Mouse (Mus musculus): Measurements from ENCODE around the gene Casp12.
"Not testable (repeated sequence)": the region's sequence is repeated elsewhere in the genome, so short reads cannot be mapped to it uniquely, and the experiment has no call there.

Casp12 gene

GRCm38 (mm10) chr9:5345291-5345898 lies at the start of gene Casp12:
TSS of gene Casp12 (plus strand) at chr9:5345430.
- DNase-seq (ENCODE audit: low spot score in 2 of 2), result peak; percentile 70 to 77

GRCm38 (mm10) chr9:5296354-5297237 lies 48.6 kb upstream of the Casp12 start:
- no peak for DNase-seq (ENCODE audit: low spot score in 2 of 2)

DNA sequence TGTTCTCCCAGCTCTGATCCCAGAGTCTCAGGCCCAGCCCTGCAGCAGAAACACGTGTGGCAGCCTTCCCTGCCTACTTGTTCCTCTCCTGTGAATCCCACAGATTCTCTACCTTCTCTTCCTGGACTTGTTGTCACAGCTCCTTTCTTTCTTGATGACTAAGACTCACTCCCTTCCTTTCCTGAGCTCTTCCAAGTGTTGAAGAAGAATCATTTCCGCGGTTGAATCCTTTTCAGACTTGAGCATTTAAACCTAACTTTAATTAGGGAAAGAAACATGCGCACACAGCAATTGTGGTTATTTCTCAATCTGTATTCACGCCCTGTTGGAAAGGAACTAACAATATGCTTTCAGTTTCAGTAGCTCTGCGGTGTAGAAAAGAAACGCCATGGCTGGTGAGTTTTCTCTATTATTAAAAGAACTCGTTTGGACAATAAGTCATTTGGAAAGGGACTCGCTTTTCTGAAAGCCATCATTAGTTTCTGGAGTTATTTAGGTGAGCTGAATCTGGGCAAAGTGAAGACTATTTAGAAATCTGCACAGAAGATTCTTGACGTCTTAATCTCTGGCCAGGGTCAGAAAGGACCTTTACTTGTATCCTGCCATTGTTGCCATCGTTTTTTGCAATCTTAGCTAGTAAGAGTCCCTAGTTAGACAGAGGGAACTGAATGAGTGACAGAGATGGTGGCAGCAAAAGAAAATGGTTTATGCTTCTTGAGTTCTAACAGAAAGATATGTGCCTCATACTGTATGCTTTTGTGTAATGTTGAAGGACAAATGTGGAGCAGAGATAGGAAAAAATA lies 46.7 kb upstream of the Casp12 start, which contains the start of gene Casp1:
TSS of gene Casp1 (plus strand) at position 189 of the 803 bp plus-strand sequence.
- DNase-seq (ENCODE audit: low spot score in 2 of 2), result peak; percentile 27 to 29

DNA sequence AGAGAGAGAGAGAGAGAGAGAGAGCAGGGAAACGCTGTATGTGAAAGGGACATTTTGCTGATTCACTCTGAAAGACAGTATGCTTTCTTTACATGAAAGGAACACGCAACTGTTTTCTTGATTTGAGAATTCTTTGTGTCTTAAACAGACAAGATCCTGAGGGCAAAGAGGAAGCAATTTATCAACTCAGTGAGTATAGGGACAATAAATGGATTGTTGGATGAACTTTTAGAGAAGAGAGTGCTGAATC lies 46.2 kb upstream of the Casp12 start:
- DNase-seq (ENCODE audit: low spot score in 2 of 2), result no peak

DNA sequence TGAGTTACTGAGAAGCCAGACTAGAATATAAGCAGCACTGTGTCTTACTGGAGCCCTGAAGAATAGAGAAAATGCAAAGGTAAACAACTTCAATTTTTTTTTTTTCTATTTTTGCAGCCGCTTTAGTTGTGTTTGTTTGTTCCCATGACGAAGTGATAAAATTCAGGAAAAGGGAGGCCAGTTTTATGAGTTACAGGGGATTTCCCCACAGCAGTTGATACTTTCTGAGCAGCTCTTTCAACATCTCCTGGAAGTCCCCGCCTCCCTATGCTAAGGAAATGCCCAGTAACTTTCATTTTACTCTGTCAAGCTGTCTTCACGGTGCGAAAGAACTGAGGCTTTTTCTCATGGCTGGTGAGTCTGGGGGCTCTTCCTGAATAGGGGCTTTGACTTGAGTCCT lies 36.7 kb upstream of the Casp12 start, which contains the start of gene Casp4:
TSS of gene Casp4 (plus strand) at position 268 of the 400 bp plus-strand sequence.
- peak; percentile 65 to 66 for DNase-seq (ENCODE audit: low spot score in 2 of 2)

- no peak for DNase-seq (ENCODE audit: low spot score in 2 of 2)
These were observed 35.1 kb upstream of the Casp12 start for GRCm38 (mm10) chr9:5310112-5310511.

GRCm38 (mm10) chr9:5311435-5311834 lies 33.8 kb upstream of the Casp12 start:
- DNase-seq (ENCODE audit: low spot score in 2 of 2), result peak; percentile 25 to 36

GRCm38 (mm10) chr9:5328204-5328603 lies 17.0 kb upstream of the Casp12 start:
- DNase-seq (ENCODE audit: low spot score in 2 of 2), result no peak

GRCm38 (mm10) chr9:5332441-5332840 lies 12.8 kb upstream of the Casp12 start:
- no peak for DNase-seq (ENCODE audit: low spot score in 2 of 2)

DNA sequence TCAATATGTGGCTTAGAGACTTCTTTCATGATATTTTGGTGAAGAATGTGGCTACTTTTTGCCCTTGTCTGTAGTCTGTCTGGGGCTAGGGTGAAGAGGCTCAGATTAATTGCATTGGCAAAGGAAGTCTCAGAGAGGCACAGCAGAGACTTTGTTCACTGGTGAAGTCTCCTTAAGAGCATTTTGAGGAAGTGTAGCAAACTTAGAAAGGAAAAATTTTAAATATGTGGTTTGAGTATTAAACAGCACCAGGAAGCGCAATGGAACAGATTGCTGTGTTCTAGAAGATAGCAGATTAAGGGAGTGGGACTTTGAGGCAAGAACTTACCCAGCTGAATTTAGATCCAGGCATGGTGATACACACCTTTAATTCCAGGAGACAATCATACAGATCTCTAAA lies 11.8 kb upstream of the Casp12 start:
- no peak for DNase-seq (ENCODE audit: low spot score in 2 of 2)

DNA sequence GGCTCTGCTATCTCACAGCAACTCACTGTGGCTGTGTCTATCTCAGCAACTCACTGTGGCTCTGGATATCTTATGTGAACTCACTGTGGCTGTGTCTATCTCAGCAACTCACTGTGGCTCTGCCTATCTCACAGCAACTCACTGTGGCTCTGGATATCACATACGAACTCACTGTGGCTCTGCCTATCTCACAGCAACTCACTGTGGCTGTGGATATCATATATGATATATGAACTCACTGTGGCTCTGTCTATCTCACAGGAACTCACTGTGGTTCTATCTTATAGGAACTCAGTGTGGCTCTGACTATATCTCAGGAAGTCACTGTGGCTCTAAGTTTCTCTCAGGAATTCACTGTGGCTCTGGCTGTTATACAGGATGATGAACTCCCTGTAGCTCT lies 2.1 kb upstream of the Casp12 start:
- DNase-seq (ENCODE audit: low spot score in 2 of 2), result no peak

DNA sequence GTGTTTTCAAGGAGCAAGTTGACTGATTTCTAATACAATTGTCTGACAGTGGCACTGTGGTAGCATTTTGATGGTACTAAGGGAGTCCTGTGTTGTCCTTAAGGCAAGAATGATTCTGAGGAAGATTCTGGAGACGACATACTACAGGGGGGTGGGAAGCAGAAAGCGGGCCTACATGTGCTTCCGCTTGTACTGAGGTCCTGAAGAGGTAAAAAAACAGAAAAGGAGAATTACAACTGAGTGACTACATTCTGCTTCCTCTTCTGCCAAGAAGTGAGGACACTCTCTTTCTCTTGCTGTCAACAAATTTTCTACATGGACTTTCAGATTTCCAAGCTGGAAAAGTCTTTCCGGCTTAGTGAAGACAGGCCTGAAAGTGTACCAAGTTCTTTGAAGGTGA lies 1.1 kb upstream of the Casp12 start:
- DNase-seq (ENCODE audit: low spot score in 2 of 2), result peak; percentile 9 to 21

DNA sequence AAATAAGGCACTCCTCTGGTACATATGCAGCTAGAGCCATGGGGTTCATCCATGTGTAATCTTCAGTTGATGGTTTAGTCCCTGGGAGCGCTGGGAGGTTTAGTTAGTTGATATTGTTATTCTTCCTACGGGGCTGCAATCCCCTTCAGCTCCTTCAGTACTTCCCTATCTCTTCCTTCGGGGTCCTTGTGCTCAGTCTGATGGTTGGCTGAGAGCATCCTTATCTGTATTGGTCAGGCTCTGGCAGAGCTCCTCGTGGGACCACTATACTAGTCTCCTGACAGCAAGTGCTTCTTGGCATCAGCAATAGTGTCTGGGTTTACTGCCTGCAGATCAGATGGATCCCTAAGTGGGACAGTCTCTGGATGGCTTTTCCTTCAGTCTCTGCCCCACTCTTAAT lies 2.2 kb downstream of the Casp12 start:
- DNase-seq (ENCODE audit: low spot score in 2 of 2), result no peak

- no peak for DNase-seq (ENCODE audit: low spot score in 2 of 2)
These were observed 8.4 kb downstream of the Casp12 start for GRCm38 (mm10) chr9:5353673-5354072.

DNA sequence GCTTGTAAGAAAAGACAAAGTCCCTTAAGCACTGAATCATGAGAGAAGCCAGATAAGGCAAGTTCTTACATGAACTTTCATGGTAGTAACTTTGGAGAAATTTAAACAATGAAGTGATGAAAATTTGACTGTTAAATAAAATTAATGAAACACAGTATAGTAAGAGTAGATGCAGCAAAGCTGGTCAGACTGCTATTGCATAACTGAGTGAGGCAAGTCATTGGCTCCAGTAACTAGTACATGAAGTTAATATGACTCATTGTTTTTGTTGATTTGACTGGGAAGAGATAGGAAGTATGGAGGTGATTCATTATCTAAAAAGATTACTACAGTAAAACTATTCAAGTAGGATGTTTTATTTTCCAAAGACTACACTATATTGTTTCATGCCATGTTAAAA lies 11.6 kb downstream of the Casp12 start:
- peak; percentile 33 to 43 for DNase-seq (ENCODE audit: low spot score in 2 of 2)

- DNase-seq (ENCODE audit: low spot score in 2 of 2), result peak in 1 of 2 experiments; percentile 5
These were observed 48.3 kb downstream of the Casp12 start for GRCm38 (mm10) chr9:5393561-5393960.

DNA sequence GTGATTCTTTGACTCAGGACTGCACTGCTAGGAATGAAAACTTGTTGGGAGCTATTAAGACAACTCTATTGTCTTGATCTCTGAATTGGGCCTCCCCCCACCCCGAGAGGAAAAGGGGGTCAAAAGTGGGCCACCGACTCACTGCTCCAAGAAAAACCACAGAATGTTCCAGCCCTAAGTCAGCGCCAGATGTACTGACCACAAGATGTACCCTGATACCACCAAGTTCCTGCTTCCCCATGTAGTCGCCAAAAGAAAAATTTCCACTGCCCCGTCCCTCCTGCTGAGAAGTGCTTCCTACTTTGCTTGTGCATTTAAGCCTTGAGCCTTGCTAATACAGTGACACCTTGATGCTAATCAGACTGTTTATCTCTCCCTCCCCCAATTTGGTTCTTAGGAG lies 50.6 kb downstream of the Casp12 start:
- DNase-seq (ENCODE audit: low spot score in 2 of 2), result not testable (repeated sequence)

GRCm38 (mm10) chr9:5410988-5411568 lies 65.8 kb downstream of the Casp12 start:
- no peak for DNase-seq (ENCODE audit: low spot score in 2 of 2)

DNA sequence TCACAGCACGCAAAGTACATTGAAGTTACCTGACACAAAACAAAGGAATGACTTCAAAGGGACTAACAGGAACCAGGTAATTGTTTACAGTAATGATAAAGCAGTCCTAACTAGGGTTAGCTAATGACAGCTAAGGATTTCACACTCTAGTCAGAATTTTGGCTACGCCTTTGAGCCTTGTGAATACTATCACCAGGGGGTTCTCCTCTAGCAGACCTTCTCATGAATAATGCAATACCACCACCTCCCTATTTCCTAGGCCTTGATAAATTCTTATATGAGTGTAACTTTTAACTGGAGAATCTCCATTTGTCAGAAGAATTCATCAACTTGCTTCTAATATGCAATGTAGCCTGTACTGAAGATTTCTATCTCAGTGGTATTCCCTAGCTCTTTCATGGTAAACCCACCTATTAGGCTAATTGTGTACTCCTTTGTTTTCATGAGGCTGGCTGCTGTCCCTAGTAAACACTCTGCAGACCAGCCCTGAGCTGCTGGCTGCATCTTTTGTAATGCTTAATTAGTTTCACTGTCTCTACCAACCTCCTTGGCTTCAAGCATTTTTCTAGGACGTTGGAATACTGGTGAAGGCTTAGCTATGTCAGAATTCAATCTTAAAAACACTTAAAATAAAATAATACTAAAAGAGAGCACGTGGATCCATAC lies 67.3 kb downstream of the Casp12 start:
- DNase-seq (ENCODE audit: low spot score in 2 of 2), result no peak

GRCm38 (mm10) chr9:5417871-5418270 lies 72.6 kb downstream of the Casp12 start:
- no peak for DNase-seq (ENCODE audit: low spot score in 2 of 2)

Measured in heart, adult 9 months (tissue).